Comparison of ENCODE assay signal across 26 mouse cellular contexts in the genomic region with DNA sequence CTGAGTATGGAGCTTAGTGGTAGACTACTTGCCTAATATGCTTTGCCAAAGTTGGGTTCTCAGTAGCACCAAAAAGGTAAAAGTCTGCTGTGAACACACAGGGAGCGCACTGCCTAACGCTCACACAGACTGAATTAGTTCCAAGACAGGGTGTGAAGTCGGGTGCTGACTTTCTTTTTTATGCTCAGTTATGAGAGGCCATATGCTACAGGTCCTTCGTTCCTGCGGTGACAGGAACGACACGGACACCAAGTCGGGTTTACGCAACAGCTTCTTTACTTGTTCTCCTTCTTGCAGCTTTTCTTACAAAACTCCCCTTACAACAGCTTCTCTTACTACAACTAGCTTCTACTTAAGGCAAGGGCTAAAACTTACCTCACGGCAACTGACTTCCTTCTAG. TPM values are rescaled to one million over a fixed set of nuclear protein-coding genes. Genes with fewer than 3 reads are reported as not detected.
DNase-seq lines count a peak whose midpoint lies in the region; ATAC-seq and TF ChIP-seq lines count a peak whose summit lies in the region.
"Had no signal": no experiment of that assay in that cellular context is flagged by ENCODE, and none has a peak within 500 bp of the region (broad histone marks: within the 10 kb centered on the region; RNA-seq: fewer than 3 reads in every experiment).

No protein-coding gene starts in this region.

- H3K9me3 ChIP-seq in liver, postnatal 0 days (ENCODE audit: low read length), result no peaks in the 10 kb centered on the region
- H3K9me3 ChIP-seq: embryonic facial prominence, embryonic 12.5 days; forebrain, embryonic 12.5 days; heart, embryonic 15.5 days; hindbrain, embryonic 13.5 days had no signal

- TF ChIP-seq CTCF in liver, postnatal 0 days (IDR thresholded peaks at IDR 0.05; ENCODE audit: low read depth), result no peak

- peak overlapping the region; percentile 36; the same call in 1 of the 2 replicates for H3K27ac ChIP-seq in liver, postnatal 0 days (ENCODE audit: low read depth)
- H3K27ac ChIP-seq: embryonic facial prominence, embryonic 12.5 days; forebrain, embryonic 12.5 days; heart, adult 2 months; heart, embryonic 15.5 days; hindbrain, embryonic 13.5 days had no signal

- WGBS in liver, postnatal 0 days (ENCODE audit: insufficient replicate concordance), result 67% methylated on average over 10 of the region's 10 CpGs

- no peak overlapping the region for H3K4me2 ChIP-seq in liver, postnatal 0 days (ENCODE audit: low read depth, low read length)
- H3K4me2 ChIP-seq: embryonic facial prominence, embryonic 12.5 days; forebrain, embryonic 12.5 days; heart, embryonic 11.5 days; heart, embryonic 15.5 days; hindbrain, embryonic 13.5 days had no signal

- TF ChIP-seq EP300 in liver, postnatal 0 days (IDR thresholded peaks at IDR 0.05; ENCODE audit: low read depth), result no peak

- ATAC-seq in liver, postnatal 0 days, result no peak
- peak; percentile 50 for ATAC-seq in neutrophil, adult 5-6 weeks (ENCODE audit: extremely low read depth, insufficient number of reproducible peaks, low FRiP score, poor library complexity, severe bottlenecking)
- ATAC-seq: forebrain, embryonic 16.5 days had no signal

- H3K36me3 ChIP-seq in liver, postnatal 0 days (replicated peaks; ENCODE audit: insufficient read depth, low read length), result peaks cover 17% of the 10 kb centered on the region

- no peak for DNase-seq in liver, postnatal 0 days
- DNase-seq in liver (no peak), 416B (ENCODE audit: low read depth) (peak; percentile 29)
- peak; percentile 49 for DNase-seq in fat pad, adult 2 months (ENCODE audit: extremely low read depth, low read depth, low spot score)
- no peak for DNase-seq in adrenal gland, adult 8-10 months
- DNase-seq: adrenal gland, adult 2 months; adrenal gland, postnatal 36 days; cerebellum, adult 11 months; cerebellum, adult 9-10 months; cerebellum, postnatal 25 days; gastrocnemius, postnatal 10 days; heart, adult 2 months; heart, postnatal 14 days had no signal

- no peak overlapping the region for H3K4me3 ChIP-seq in liver, postnatal 0 days (ENCODE audit: low read depth, low read length)
- H3K4me3 ChIP-seq: embryonic facial prominence, embryonic 12.5 days; forebrain, embryonic 12.5 days; heart, adult 2 months; heart, embryonic 15.5 days; hindbrain, embryonic 13.5 days had no signal

- H3K4me1 ChIP-seq in liver, postnatal 0 days (ENCODE audit: insufficient read depth), result no peaks in the 10 kb centered on the region
- H3K4me1 ChIP-seq: embryonic facial prominence, embryonic 12.5 days; forebrain, embryonic 12.5 days; heart, embryonic 15.5 days; hindbrain, embryonic 13.5 days had no signal

- no peak overlapping the region for H3K9ac ChIP-seq in liver, postnatal 0 days (replicated peaks)
- H3K9ac ChIP-seq: embryonic facial prominence, embryonic 12.5 days; forebrain, embryonic 12.5 days; heart, embryonic 15.5 days; hindbrain, embryonic 13.5 days had no signal

- H3K27me3 ChIP-seq in liver, postnatal 0 days (ENCODE audit: insufficient read depth, low read length), result no peaks in the 10 kb centered on the region
- H3K27me3 ChIP-seq: embryonic facial prominence, embryonic 12.5 days; forebrain, embryonic 12.5 days; heart, embryonic 15.5 days; hindbrain, embryonic 13.5 days had no signal

RNA-seq across cellular contexts. Expression of gene Gm17545, which starts 10.9 kb away (rescaled TPM):
- not detected in 2 replicates for polyA plus RNA-seq in liver, postnatal 0 days (2015; fragmentation: Nextera tagmentation; extraction: Ambion mirVana)
- total RNA-seq in neutrophil, adult 5-6 weeks (2017), result not detected in 2 replicates
- total RNA-seq in adrenal gland, adult 8-10 months (2022), result not detected
- total RNA-seq: adrenal gland, adult 2 months; adrenal gland, postnatal 36 days; ES-E14; gastrocnemius, postnatal 10 days; gastrocnemius, postnatal 4 days; heart, adult 2 months; heart, postnatal 14 days; hematopoietic stem cell, adult 5-6 weeks had no signal
- polyA plus RNA-seq: adrenal gland, adult 2 months; brain, embryonic 14.5 days; cortical plate, adult 2 months; embryonic facial prominence, embryonic 12.5 days; forebrain, embryonic 12.5 days; forebrain, embryonic 16.5 days; frontal cortex, adult 2 months; heart, adult 2 months; heart, embryonic 11.5 days; heart, embryonic 15.5 days; hindbrain, embryonic 13.5 days had no signal

RNA-seq across cellular contexts. Expression of gene Rp9, which starts 26.4 kb away (rescaled TPM):
- 42.2 and 47.9 TPM in 2 replicates for polyA plus RNA-seq in liver, postnatal 0 days (2015; fragmentation: Nextera tagmentation; extraction: Ambion mirVana)
- 180 and 214 TPM in 2 replicates for total RNA-seq in neutrophil, adult 5-6 weeks (2017)
- total RNA-seq in adrenal gland, adult 8-10 months (2022), result 10 to 100 TPM; 33.9 to 41.3 (median 35.9) TPM

RNA-seq across cellular contexts. Expression of gene 9530077C05Rik, which starts 31.8 kb away (rescaled TPM):
- polyA plus RNA-seq in liver, postnatal 0 days (2015; fragmentation: Nextera tagmentation; extraction: Ambion mirVana), result 1.2 and 1.6 TPM in 2 replicates
- 11.0 and 15.4 TPM in 2 replicates for total RNA-seq in neutrophil, adult 5-6 weeks (2017)
- 10 to 100 TPM in 2 of 4 experiments, 1 to 10 TPM in 2; 5.1 to 15.9 (median 9.6) TPM for total RNA-seq in adrenal gland, adult 8-10 months (2022)

RNA-seq across cellular contexts. Expression of gene Bbs9, which starts 32.4 kb away (rescaled TPM):
- 1.6 and 1.8 TPM in 2 replicates for polyA plus RNA-seq in liver, postnatal 0 days (2015; fragmentation: Nextera tagmentation; extraction: Ambion mirVana)
- 24.6 and 27.1 TPM in 2 replicates for total RNA-seq in neutrophil, adult 5-6 weeks (2017)
- total RNA-seq in adrenal gland, adult 8-10 months (2022), result 10 to 100 TPM; 18.1 to 34.9 (median 27.1) TPM

RNA-seq across cellular contexts. Expression of gene Anln, which starts 54.2 kb away (rescaled TPM):
- polyA plus RNA-seq in liver, postnatal 0 days (2015; fragmentation: Nextera tagmentation; extraction: Ambion mirVana), result 6.9 and 7.2 TPM in 2 replicates
- total RNA-seq in neutrophil, adult 5-6 weeks (2017), result 2.2 and 5.0 TPM in 2 replicates
- 1 to 10 TPM; 2.3 to 4.0 (median 3.4) TPM for total RNA-seq in adrenal gland, adult 8-10 months (2022)

Comparison
In these comparisons a context has a peak if more than half of its experiments do, and no peak if none do; other contexts are left out.
1. DNase-seq: peak in 416B (single experiment) and fat pad, adult 2 months (single experiment); none in liver, postnatal 0 days (single experiment), liver (single experiment) and adrenal gland, adult 8-10 months (single experiment).